Mouse (Mus musculus) midbrain, embryonic 13.5 days (tissue): ENCODE results near the gene Trip4. TPM values are rescaled to one million over a fixed set of nuclear protein-coding genes. Genes with fewer than 3 reads are reported as not detected.

Experiments used
- ATAC-seq: fragments of 200-750 bp; cut with Nextera tagmentation; 2 replicates; pipeline ENCODE4 v1.8.0; 2017; ENCODE audit warnings: mild to moderate bottlenecking, moderate TSS enrichment, moderate library complexity
- H3K27ac ChIP-seq: fragments of 300-500 bp; sonication (generic); 2 replicates; pipeline ENCODE4 v1.5.1; 2015; ENCODE audit warnings: inconsistent platforms, mild to moderate bottlenecking, moderate library complexity
- H3K27me3 ChIP-seq: fragments of 300-500 bp; sonication (generic); 2 replicates; pipeline ENCODE4 v1.6.1; 2015; ENCODE audit warnings: mild to moderate bottlenecking, inconsistent platforms
- H3K36me3 ChIP-seq: fragments of 300-500 bp; sonication (generic); 2 replicates; pipeline ENCODE4 v1.6.1; 2015; ENCODE audit warnings: mild to moderate bottlenecking, inconsistent platforms
- H3K4me1 ChIP-seq: fragments of 300-500 bp; sonication (generic); replicated peaks from 2 replicates; pipeline ENCODE4 v1.6.1; 2015; ENCODE audit warnings: inconsistent platforms
- H3K4me2 ChIP-seq: fragments of 300-500 bp; sonication (generic); replicated peaks from 2 replicates; pipeline ENCODE4 v1.6.1; 2015; ENCODE audit warnings: moderate library complexity, mild to moderate bottlenecking, inconsistent platforms
- H3K4me3 ChIP-seq: fragments of 300-500 bp; sonication (generic); replicated peaks from 2 replicates; pipeline ENCODE4 v1.5.1; 2015; ENCODE audit warnings: mild to moderate bottlenecking, inconsistent platforms
- H3K9ac ChIP-seq: fragments of 300-500 bp; sonication (generic); replicated peaks from 2 replicates; pipeline ENCODE4 v1.6.1; 2015; ENCODE audit warnings: mild to moderate bottlenecking, inconsistent platforms
- H3K9me3 ChIP-seq: fragments of 300-500 bp; sonication (generic); 2 replicates; pipeline ENCODE4 v1.6.1; 2016; ENCODE audit warnings: mild to moderate bottlenecking, inconsistent platforms
- WGBS: fragments of 180-500 bp; shearing (Covaris S2); methylation state at CpG from one replicate; pipeline ENCODE4 v1.1.7; 2015; 5-methylcytosine and 5-hydroxymethylcytosine counted together
- polyA plus RNA-seq: library from polyadenylated mRNA; unstranded; fragments of >200 nt; fragmentation: Nextera tagmentation; extraction: Ambion mirVana; gene quantifications from 2 replicates; pipeline ENCODE4 v1.2.1, GENCODE M21; 2015

Gene Trip4
- polyA plus RNA-seq, 1 experiment from 2014 or later, result 31.3 TPM

GRCm38 (mm10) chr9:65891126-65891525, 17.5 kb downstream of the Trip4 start:
- Histone ChIP-seq H3K9ac (peak overlapping the region; percentile 65; the same call in 1 of the 2 replicates), H3K27me3 (no peaks in the 10 kb centered on the region), H3K9me3 (no peaks in the 10 kb centered on the region), H3K4me1 (peaks cover 20% of the 10 kb centered on the region), H3K36me3 (peaks cover 19% of the 10 kb centered on the region), H3K27ac (no peak overlapping the region), H3K4me2 (peak overlapping the region; percentile 79), H3K4me3 (peak overlapping the region; percentile 50)
- ATAC-seq, result no peak
- WGBS, result under 1% methylated on average over 5 of the region's 5 CpGs

GRCm38 (mm10) chr9:65890143-65890628, 18.4 kb downstream of the Trip4 start, which contains the start of gene Pclaf:
Pclaf (plus strand) TSS chr9:65890237.
- Histone ChIP-seq H3K4me1 (peaks cover 23% of the 10 kb centered on the region), H3K27ac (no peak within 1 kb of the TSS), H3K27me3 (no peaks in the 10 kb centered on the region), H3K4me2 (peak within 1 kb of the TSS; percentile 79), H3K9me3 (no peaks in the 10 kb centered on the region), H3K4me3 (peak within 1 kb of the TSS; percentile 50), H3K9ac (peak within 1 kb of the TSS; percentile 65), H3K36me3 (peaks cover 16% of the 10 kb centered on the region)
- WGBS, result 0% methylated on average over 21 of the region's 21 CpGs
- ATAC-seq, result peak; percentile 91

- peak; percentile 95 for ATAC-seq
- Histone ChIP-seq H3K9ac (peak overlapping the region; percentile 73), H3K4me2 (peak overlapping the region; percentile 66), H3K4me1 (peaks cover 11% of the 10 kb centered on the region), H3K27ac (peak overlapping the region; percentile 59), H3K4me3 (peak overlapping the region; percentile 67), H3K36me3 (peaks cover 5% of the 10 kb centered on the region; the same call in 1 of the 2 replicates), H3K27me3 (no peaks in the 10 kb centered on the region), H3K9me3 (no peaks in the 10 kb centered on the region)
- under 1% methylated on average over 37 of the region's 37 CpGs for WGBS
Measured at GRCm38 (mm10) chr9:65884564-65885315, 23.9 kb downstream of the Trip4 start.

GRCm38 (mm10) chr9:65859656-65860055, 48.9 kb downstream of the Trip4 start:
- no peak for ATAC-seq
- no peak overlapping the region for H3K27ac ChIP-seq
- no peaks in the 10 kb centered on the region for H3K4me1 ChIP-seq
- H3K9me3 ChIP-seq, result no peaks in the 10 kb centered on the region
- no peak overlapping the region for H3K9ac ChIP-seq
- H3K4me2 ChIP-seq, result no peak overlapping the region
- H3K27me3 ChIP-seq, result no peaks in the 10 kb centered on the region
- 66% methylated on average over 1 of the region's 1 CpGs for WGBS
- peaks cover 49% of the 10 kb centered on the region for H3K36me3 ChIP-seq
- H3K4me3 ChIP-seq, result no peak overlapping the region

GRCm38 (mm10) chr9:65850203-65850602, 58.4 kb downstream of the Trip4 start:
- Histone ChIP-seq H3K4me1 (peaks cover 13% of the 10 kb centered on the region; the same call in 1 of the 2 replicates), H3K4me3 (no peak overlapping the region), H3K36me3 (peaks cover 15% of the 10 kb centered on the region), H3K27me3 (no peaks in the 10 kb centered on the region), H3K9ac (no peak overlapping the region), H3K27ac (no peak overlapping the region), H3K9me3 (no peaks in the 10 kb centered on the region), H3K4me2 (no peak overlapping the region)
- ATAC-seq, result no peak
- WGBS, result 21% methylated on average over 1 of the region's 1 CpGs

- H3K27ac ChIP-seq, result no peak overlapping the region
- H3K4me2 ChIP-seq, result no peak overlapping the region
- no peak overlapping the region for H3K4me3 ChIP-seq
- H3K9me3 ChIP-seq, result no peaks in the 10 kb centered on the region
- no peak overlapping the region for H3K9ac ChIP-seq
- peaks cover 5% of the 10 kb centered on the region for H3K36me3 ChIP-seq
- ATAC-seq, result no peak
- H3K27me3 ChIP-seq, result no peaks in the 10 kb centered on the region
- H3K4me1 ChIP-seq, result peaks cover 23% of the 10 kb centered on the region
Measured at GRCm38 (mm10) chr9:65848154-65848553, 60.4 kb downstream of the Trip4 start.

- H3K4me2 ChIP-seq, result no peak overlapping the region
- 54% methylated on average over 7 of the region's 7 CpGs for WGBS
- H3K27me3 ChIP-seq, result no peaks in the 10 kb centered on the region
- H3K4me3 ChIP-seq, result no peak overlapping the region
- peaks cover 23% of the 10 kb centered on the region for H3K4me1 ChIP-seq
- ATAC-seq, result no peak
- peak overlapping the region; percentile 26; the same call in 1 of the 2 replicates for H3K27ac ChIP-seq
- H3K9me3 ChIP-seq, result no peaks in the 10 kb centered on the region
- no peak overlapping the region for H3K9ac ChIP-seq
- peaks cover 3% of the 10 kb centered on the region; the same call in 1 of the 2 replicates for H3K36me3 ChIP-seq
Measured at GRCm38 (mm10) chr9:65844421-65845165, 64.0 kb downstream of the Trip4 start.

- H3K9me3 ChIP-seq, result no peaks in the 10 kb centered on the region
- WGBS, result 97% methylated on average over 1 of the region's 1 CpGs
Measured at GRCm38 (mm10) chr9:65839841-65840240, 68.8 kb downstream of the Trip4 start.

GRCm38 (mm10) chr9:65836916-65837315, 71.7 kb downstream of the Trip4 start:
- Histone ChIP-seq H3K9me3 (no peaks in the 10 kb centered on the region), H3K4me1 (peaks cover 25% of the 10 kb centered on the region), H3K27me3 (no peaks in the 10 kb centered on the region), H3K4me2 (no peak overlapping the region), H3K27ac (no peak overlapping the region), H3K36me3 (peaks cover 10% of the 10 kb centered on the region; the same call in 1 of the 2 replicates), H3K9ac (no peak overlapping the region), H3K4me3 (no peak overlapping the region)
- ATAC-seq, result no peak

More at GRCm38 (mm10) chr9:65839841-65840240, 68.8 kb downstream of the Trip4 start:
- Histone ChIP-seq H3K4me1 (peaks cover 8% of the 10 kb centered on the region), H3K27ac (no peak overlapping the region), H3K36me3 (peaks cover 10% of the 10 kb centered on the region; the same call in 1 of the 2 replicates), H3K4me3 (no peak overlapping the region), H3K4me2 (no peak overlapping the region), H3K9ac (no peak overlapping the region), H3K27me3 (no peaks in the 10 kb centered on the region)
- ATAC-seq, result no peak

GRCm38 (mm10) chr9:65834628-65835354, 73.8 kb downstream of the Trip4 start:
- H3K4me1 ChIP-seq, result peaks cover 31% of the 10 kb centered on the region
- no peaks in the 10 kb centered on the region for H3K27me3 ChIP-seq
- H3K9me3 ChIP-seq, result no peaks in the 10 kb centered on the region
- ATAC-seq, result no peak
- H3K9ac ChIP-seq, result no peak overlapping the region
- 49% methylated on average over 10 of the region's 10 CpGs for WGBS
- no peak overlapping the region for H3K4me3 ChIP-seq
- no peak overlapping the region for H3K4me2 ChIP-seq
- peaks cover 7% of the 10 kb centered on the region; the same call in 1 of the 2 replicates for H3K36me3 ChIP-seq
- no peak overlapping the region for H3K27ac ChIP-seq

- H3K27me3 ChIP-seq, result 0 out of 2 replicates have a peak, but pooled peaks cover 2% of the 10 kb centered on the region
- no peaks in the 10 kb centered on the region for H3K9me3 ChIP-seq
- H3K36me3 ChIP-seq, result peaks cover 6% of the 10 kb centered on the region; the same call in 1 of the 2 replicates
- no peak overlapping the region for H3K27ac ChIP-seq
- no peak for ATAC-seq
- H3K4me1 ChIP-seq, result peaks cover 32% of the 10 kb centered on the region
- no peak overlapping the region for H3K4me3 ChIP-seq
- H3K4me2 ChIP-seq, result no peak overlapping the region
- no peak overlapping the region for H3K9ac ChIP-seq
Measured at GRCm38 (mm10) chr9:65833640-65834039, 75.0 kb downstream of the Trip4 start.
